Mouse (Mus musculus) kidney, embryonic 14.5 days (tissue): Measurements from ENCODE around the gene Tmem94. TPM values are rescaled to one million over a fixed set of nuclear protein-coding genes. Genes with fewer than 3 reads are reported as not detected.

ENCODE experiments used
- ATAC-seq: fragments of 200-750 bp; cut with Nextera tagmentation; 2 replicates; pipeline ENCODE4 v1.8.0; 2017; ENCODE audit warnings: moderate number of reproducible peaks, mild to moderate bottlenecking, moderate TSS enrichment, moderate library complexity; ENCODE audit not compliant: low FRiP score, low TSS enrichment
- H3K27ac ChIP-seq: fragments of 300-500 bp; sonication (generic); 2 replicates; pipeline ENCODE4 v1.5.1; 2014; ENCODE audit warnings: low read depth, mild to moderate bottlenecking, low read length, moderate library complexity, mixed read lengths
- H3K27me3 ChIP-seq: fragments of 300-500 bp; sonication (generic); 2 replicates; pipeline ENCODE4 v1.6.1; 2014; ENCODE audit warnings: mild to moderate bottlenecking, low read length; ENCODE audit not compliant: control insufficient read depth, insufficient read depth
- H3K36me3 ChIP-seq: fragments of 300-500 bp; sonication (generic); 2 replicates; pipeline ENCODE4 v1.6.1; 2014; ENCODE audit warnings: low read length, mixed read lengths; ENCODE audit not compliant: control insufficient read depth, insufficient read depth
- H3K4me1 ChIP-seq: fragments of 300-500 bp; sonication (generic); 2 replicates; pipeline ENCODE4 v1.6.1; 2014; ENCODE audit warnings: low read length, mixed read lengths; ENCODE audit not compliant: control insufficient read depth, insufficient read depth
- H3K4me2 ChIP-seq: fragments of 300-500 bp; sonication (generic); replicated peaks from 2 replicates; pipeline ENCODE4 v1.6.1; 2014; ENCODE audit warnings: low read depth, mild to moderate bottlenecking, low read length
- H3K4me3 ChIP-seq: fragments of 300-500 bp; sonication (generic); 2 replicates; pipeline ENCODE4 v1.5.1; 2014; ENCODE audit warnings: mild to moderate bottlenecking, low read length
- H3K9ac ChIP-seq: fragments of 300-500 bp; sonication (generic); 2 replicates; pipeline ENCODE4 v1.6.1; 2014; ENCODE audit warnings: low read depth, mild to moderate bottlenecking, low read length, moderate library complexity
- H3K9me3 ChIP-seq: fragments of 300-500 bp; sonication (generic); 2 replicates; pipeline ENCODE4 v1.6.1; 2016; ENCODE audit warnings: low read length; ENCODE audit not compliant: control insufficient read depth
- WGBS: fragments of 180-500 bp; shearing (Covaris S2); extraction: QIAGEN DNeasy Blood & Tissue Kit; methylation state at CpG from one replicate; pipeline ENCODE4 v1.1.7; 2014; 5-methylcytosine and 5-hydroxymethylcytosine counted together
- polyA plus RNA-seq: library from polyadenylated mRNA; unstranded; fragments of >200 nt; fragmentation: Nextera tagmentation; extraction: Ambion mirVana; gene quantifications from 2 replicates; pipeline ENCODE4 v1.2.1, GENCODE M21; 2014

Tmem94 gene
- polyA plus RNA-seq, 1 experiment from 2014 or later = 19.9 TPM

DNA sequence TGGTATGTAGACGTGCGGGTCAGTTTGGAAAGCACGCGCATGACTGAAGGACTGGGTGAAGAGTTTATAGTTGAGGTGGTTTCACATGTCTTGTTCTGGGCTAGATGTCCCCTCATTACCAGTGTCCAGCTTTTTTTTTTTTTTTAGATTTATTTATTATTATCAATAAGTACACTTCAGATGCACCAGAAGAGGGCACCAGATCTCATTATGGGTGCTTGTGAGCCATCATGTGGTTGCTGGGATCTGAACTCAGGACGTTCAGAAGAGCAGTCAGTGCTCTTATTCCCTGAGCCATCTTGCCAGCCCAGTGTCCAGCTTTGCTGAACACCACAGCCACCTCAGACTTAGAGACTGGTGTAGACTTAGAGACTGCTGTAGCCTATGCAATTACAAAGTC, 52.1 kb downstream of the Tmem94 start:
- no peak overlapping the region for H3K4me3 ChIP-seq
- WGBS = 86% methylated on average over 5 of the region's 5 CpGs
- ATAC-seq = no peak
- no peaks in the 10 kb centered on the region for H3K9me3 ChIP-seq
- no peak overlapping the region for H3K27ac ChIP-seq
- H3K4me2 ChIP-seq = no peak overlapping the region
- peaks cover 10% of the 10 kb centered on the region for H3K4me1 ChIP-seq
- H3K9ac ChIP-seq = no peak overlapping the region
- H3K27me3 ChIP-seq = no peaks in the 10 kb centered on the region
- H3K36me3 ChIP-seq = peaks cover 29% of the 10 kb centered on the region

- ATAC-seq = no peak
- Histone ChIP-seq H3K4me2 (no peak overlapping the region), H3K27me3 (no peaks in the 10 kb centered on the region), H3K4me1 (peaks cover 14% of the 10 kb centered on the region), H3K27ac (no peak overlapping the region), H3K9ac (no peak overlapping the region), H3K36me3 (peaks cover 29% of the 10 kb centered on the region), H3K9me3 (no peaks in the 10 kb centered on the region), H3K4me3 (no peak overlapping the region)
- WGBS = 73% methylated on average over 16 of the region's 16 CpGs
Measured at GRCm38 (mm10) chr11:115819915-115820623, 54.8 kb downstream of the Tmem94 start.

GRCm38 (mm10) chr11:115821001-115821400, 55.8 kb downstream of the Tmem94 start:
- Histone ChIP-seq H3K9ac (no peak overlapping the region), H3K9me3 (no peaks in the 10 kb centered on the region), H3K4me3 (no peak overlapping the region), H3K4me2 (no peak overlapping the region), H3K27me3 (no peaks in the 10 kb centered on the region), H3K27ac (0 out of 2 replicates have a peak overlapping the region, but pooled peaks have one; percentile 4), H3K4me1 (peaks cover 8% of the 10 kb centered on the region), H3K36me3 (peaks cover 29% of the 10 kb centered on the region)
- 73% methylated on average over 4 of the region's 4 CpGs for WGBS
- no peak for ATAC-seq

- H3K9me3 ChIP-seq = no peaks in the 10 kb centered on the region
- H3K4me2 ChIP-seq = peak within 1 kb of the TSS; percentile 94
- H3K4me1 ChIP-seq = peaks cover 14% of the 10 kb centered on the region
- H3K9ac ChIP-seq = peak within 1 kb of the TSS; percentile 78
- ATAC-seq = peak; percentile 97
- peaks cover 24% of the 10 kb centered on the region for H3K36me3 ChIP-seq
- WGBS = under 1% methylated on average over 85 of the region's 87 CpGs
- peak within 1 kb of the TSS; percentile 37; the same call in 1 of the 2 replicates for H3K27ac ChIP-seq
- H3K27me3 ChIP-seq = no peaks in the 10 kb centered on the region
- H3K4me3 ChIP-seq = peak within 1 kb of the TSS; percentile 76
Measured at GRCm38 (mm10) chr11:115823774-115824740, 58.8 kb downstream of the Tmem94 start, which contains the start of gene Llgl2. Gene Llgl2 (plus strand): TSS chr11:115824049.

DNA sequence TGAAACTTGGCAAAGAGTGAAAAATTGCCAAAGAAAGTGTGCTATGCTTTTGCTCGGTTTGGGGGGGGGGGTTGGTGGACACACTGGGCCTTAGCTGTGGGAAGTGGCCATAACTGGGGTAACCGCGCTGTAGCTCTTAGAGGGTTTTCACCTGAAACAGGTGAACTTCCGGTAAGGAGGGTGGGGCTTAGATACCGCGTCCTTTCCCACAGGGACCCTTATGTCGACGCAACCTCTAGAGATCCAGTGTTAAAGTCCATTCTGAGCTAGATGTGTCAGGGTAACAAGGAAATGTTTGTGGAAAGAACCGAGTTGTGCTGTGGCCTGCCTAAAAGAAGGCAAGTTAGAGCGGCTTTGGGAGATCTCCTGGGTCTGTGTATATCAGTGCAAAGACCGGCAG, 59.6 kb downstream of the Tmem94 start:
- Histone ChIP-seq H3K9ac (peak overlapping the region; percentile 78; the same call in 1 of the 2 replicates), H3K4me2 (peak overlapping the region; percentile 94), H3K36me3 (peaks cover 20% of the 10 kb centered on the region), H3K9me3 (no peaks in the 10 kb centered on the region), H3K4me1 (peaks cover 21% of the 10 kb centered on the region), H3K27me3 (no peaks in the 10 kb centered on the region), H3K27ac (no peak overlapping the region; the same call in 1 of the 2 replicates), H3K4me3 (peak overlapping the region; percentile 76)
- 18% methylated on average over 11 of the region's 11 CpGs for WGBS
- ATAC-seq = no peak

DNA sequence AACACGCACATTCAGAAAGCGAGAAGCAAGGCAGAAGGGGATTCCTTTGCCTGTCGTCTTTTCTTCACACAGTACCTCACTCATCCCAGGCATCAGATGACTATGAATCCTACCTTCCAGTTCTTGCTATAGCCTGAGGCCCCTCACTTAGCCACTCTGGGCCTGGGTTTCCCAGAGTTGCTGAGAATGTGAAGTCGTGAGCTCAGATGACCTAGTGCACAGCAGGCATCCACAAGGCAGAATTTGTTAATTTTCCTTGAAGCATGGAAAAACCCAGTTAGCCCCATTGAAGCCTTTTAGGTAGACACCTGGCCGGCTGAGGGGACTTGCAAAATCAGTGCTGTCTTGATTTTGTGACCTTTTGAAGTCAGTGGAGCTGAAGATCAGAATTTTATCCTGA, 61.3 kb downstream of the Tmem94 start:
- 56% methylated on average over 5 of the region's 5 CpGs for WGBS
- Histone ChIP-seq H3K4me3 (no peak overlapping the region), H3K27me3 (no peaks in the 10 kb centered on the region), H3K9me3 (no peaks in the 10 kb centered on the region), H3K4me1 (peaks cover 34% of the 10 kb centered on the region), H3K4me2 (no peak overlapping the region), H3K9ac (no peak overlapping the region), H3K27ac (no peak overlapping the region), H3K36me3 (peaks cover 3% of the 10 kb centered on the region; the same call in 1 of the 2 replicates)
- ATAC-seq = no peak

DNA sequence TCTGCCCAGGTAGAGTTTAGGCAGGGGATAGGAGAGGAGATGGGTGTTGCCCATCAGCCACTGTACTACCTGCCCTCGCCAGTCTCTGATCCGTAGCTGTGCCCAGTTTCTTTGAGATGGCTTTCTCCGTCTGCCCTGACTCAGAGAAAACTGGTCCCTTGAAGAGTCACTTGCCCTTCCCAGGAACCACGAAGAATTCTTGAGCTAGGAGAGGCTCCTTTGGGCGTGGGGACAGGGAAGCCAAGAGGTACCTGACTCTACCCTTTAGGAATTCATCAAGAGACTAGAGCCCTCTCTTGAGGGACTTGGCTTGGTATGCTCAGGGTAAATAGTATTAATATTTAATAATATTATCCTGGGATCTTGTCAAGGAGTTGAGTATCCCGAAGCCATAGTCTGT, 62.4 kb downstream of the Tmem94 start:
- Histone ChIP-seq H3K27me3 (no peaks in the 10 kb centered on the region), H3K9me3 (no peaks in the 10 kb centered on the region), H3K4me2 (no peak overlapping the region), H3K9ac (no peak overlapping the region), H3K27ac (no peak overlapping the region), H3K4me3 (no peak overlapping the region), H3K36me3 (no peaks in the 10 kb centered on the region), H3K4me1 (peaks cover 46% of the 10 kb centered on the region)
- no peak for ATAC-seq
- WGBS = 92% methylated on average over 6 of the region's 6 CpGs

- ATAC-seq = no peak
- no peak overlapping the region for H3K9ac ChIP-seq
- H3K27ac ChIP-seq = no peak overlapping the region
- no peak overlapping the region for H3K4me3 ChIP-seq
- H3K9me3 ChIP-seq = no peaks in the 10 kb centered on the region
- peaks cover 60% of the 10 kb centered on the region for H3K4me1 ChIP-seq
- 53% methylated on average over 4 of the region's 4 CpGs for WGBS
- no peaks in the 10 kb centered on the region for H3K36me3 ChIP-seq
- H3K27me3 ChIP-seq = no peaks in the 10 kb centered on the region
- H3K4me2 ChIP-seq = no peak overlapping the region
Measured at GRCm38 (mm10) chr11:115829036-115829435, 63.8 kb downstream of the Tmem94 start.
